Mouse (Mus musculus) urinary bladder, postnatal 36 days (tissue): ENCODE results near the gene Cyp3a13.
"Not testable (repeated sequence)": the region's sequence is repeated elsewhere in the genome, so short reads cannot be mapped to it uniquely, and the experiment has no call there.

ENCODE experiments used
- DNase-seq, 2 experiments: peaks; one replicate each; pipeline ENCODE4 v3.0.0; 2022; ENCODE audit warnings: low spot score in 2 of 2, mixed read lengths in 1 of 2

Cyp3a13 gene

DNA sequence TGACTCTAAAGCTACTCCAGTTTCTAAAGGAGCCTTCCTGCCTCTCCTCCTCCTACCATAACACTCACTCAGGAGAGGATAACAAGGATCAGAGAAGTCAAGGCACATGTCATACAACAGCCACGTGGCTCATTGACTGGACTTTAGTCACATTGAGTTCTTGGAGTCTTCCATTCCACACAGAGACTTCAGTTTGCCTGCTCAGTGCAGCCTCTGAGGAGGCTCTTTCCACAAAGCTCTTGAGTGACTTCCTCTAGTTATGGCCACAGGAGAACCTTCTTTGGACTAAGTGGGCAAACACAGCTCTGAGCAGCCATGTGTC lies 49.1 kb downstream of the Cyp3a13 start:
- DNase-seq = not testable (repeated sequence)

DNA sequence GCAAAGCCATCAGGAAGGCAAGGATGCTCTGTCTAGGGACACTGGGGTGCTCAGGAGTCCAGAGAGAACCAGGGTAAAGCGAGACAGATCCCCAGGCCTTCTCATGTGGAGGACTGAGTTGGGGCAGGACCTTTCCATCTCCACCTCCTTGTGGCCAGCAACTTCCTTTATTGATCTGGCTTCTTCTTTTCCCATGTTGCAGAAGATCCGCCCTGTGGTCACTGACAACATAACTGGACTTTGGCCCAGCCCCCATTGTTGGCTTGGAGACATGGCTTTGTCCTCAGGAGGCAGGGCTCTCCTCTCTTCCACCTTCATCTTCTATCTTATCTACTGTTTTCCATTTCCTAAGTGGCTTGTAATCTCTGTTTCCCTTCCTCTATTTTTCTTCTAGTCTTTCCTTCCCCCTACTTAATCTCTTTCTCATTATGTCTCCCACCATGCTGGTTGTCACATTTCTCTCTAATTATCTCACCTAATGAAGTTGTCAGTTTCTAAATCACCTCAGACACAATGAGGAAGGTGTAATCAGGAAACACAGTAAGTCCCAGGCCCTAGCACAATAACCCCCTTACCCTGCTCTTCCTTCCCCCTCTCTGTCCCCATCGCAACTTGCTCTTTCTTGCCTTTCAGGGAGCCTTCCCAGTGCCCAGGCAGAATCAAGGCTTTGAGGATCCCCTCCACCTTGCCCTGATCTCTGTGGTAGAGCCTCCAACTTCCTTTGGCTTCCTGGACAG lies 49.6 kb downstream of the Cyp3a13 start, which contains the start of gene Pilrb2:
TSS of gene Pilrb2 (minus strand) at position 172 of the 737 bp plus-strand sequence.
- not testable (repeated sequence) for DNase-seq

DNA sequence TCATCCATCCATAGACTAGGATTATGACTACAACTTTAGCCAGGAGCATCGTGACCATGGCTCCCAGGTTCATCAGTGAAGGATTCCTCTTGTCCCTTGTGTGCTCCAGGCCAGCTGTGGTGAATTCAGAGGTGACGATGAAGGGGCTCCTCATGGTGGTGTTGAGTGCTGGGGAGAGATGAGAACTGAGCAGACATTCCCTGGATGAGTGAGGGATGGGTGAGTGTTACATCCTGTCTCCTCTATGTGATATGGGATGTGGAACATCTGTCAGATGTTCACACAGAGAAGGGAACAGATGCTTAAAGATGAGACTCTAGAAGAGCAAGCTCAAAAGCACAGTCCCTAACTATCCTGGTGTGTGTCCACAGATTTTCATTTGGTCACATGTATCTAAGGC lies 52.8 kb downstream of the Cyp3a13 start:
- not testable (repeated sequence) for DNase-seq

DNA sequence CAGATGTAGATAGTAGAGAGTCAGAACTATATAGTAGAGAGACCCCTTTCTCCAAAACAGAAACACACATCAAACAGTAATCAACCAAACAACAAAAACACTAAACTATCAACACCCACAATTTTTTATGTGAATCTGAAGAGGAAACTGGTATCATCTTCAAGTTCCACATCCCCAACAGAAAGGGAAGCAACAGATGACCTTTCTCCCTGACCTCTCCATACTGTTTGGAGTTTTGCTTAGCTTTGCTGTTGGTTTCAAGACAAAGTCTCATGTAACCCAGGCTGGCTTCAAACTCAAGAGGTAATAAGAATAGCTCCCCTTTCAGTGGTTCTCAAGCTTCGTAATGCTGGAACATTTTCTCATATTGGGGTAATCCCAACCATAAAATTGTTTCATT lies 57.4 kb downstream of the Cyp3a13 start:
- not testable (repeated sequence) for DNase-seq

DNA sequence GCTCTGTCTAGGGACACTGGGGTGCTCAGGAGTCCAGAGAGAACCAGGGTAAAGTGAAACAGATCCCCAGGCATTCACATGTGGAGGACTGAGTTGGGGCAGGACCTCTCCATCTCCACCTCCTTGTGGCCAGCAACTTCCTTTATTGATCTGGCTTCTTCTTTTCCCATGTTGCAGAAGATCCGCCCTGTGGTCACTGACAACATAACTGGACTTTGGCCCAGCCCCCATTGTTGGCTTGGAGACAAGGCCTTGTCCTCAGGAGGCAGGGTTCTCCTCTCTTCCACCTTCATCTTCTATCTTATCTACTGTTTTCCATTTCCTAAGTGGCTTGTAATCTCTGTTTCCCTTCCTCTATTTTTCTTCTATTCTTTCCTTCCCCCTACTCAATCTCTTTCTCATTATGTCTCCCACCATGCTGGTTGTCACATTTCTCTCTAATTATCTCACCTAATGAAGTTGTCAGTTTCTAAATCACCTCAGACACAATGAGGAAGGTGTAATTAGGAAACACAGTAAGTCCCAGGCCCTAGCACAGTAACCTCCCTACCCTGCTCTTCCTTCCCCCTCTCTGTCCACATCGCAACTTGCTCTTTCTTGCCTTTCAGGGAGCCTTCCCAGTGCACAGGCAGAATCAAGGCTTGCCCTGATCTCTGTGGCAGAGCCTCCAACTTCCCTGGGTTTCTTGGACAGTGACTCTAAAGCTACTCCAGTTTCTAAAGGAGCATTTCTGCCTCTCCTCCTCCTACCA lies 63.3 kb downstream of the Cyp3a13 start, which contains the start of gene Pilrb1:
TSS of gene Pilrb1 (minus strand) at position 147 of the 751 bp plus-strand sequence.
- not testable (repeated sequence) for DNase-seq

DNA sequence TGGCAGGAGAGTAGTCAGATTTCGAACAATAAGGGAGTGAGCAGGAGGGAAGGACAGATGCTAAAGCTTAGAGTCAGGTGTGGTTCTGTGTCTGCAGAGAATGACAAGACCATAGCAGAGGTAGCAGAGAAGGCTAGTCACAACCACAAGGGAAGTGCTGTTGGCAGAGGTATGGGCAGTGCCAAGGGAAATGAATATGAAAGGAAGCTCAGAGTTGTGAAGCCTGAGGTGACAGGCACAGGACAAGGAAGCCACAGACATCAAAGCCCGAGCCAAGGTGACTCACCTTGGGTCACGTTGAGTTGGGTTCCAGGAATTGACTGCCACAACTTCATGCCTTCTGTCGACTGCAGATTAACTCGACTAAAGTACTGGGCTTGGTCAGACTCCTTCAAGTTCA lies 64.5 kb downstream of the Cyp3a13 start:
- DNase-seq = not testable (repeated sequence)

DNA sequence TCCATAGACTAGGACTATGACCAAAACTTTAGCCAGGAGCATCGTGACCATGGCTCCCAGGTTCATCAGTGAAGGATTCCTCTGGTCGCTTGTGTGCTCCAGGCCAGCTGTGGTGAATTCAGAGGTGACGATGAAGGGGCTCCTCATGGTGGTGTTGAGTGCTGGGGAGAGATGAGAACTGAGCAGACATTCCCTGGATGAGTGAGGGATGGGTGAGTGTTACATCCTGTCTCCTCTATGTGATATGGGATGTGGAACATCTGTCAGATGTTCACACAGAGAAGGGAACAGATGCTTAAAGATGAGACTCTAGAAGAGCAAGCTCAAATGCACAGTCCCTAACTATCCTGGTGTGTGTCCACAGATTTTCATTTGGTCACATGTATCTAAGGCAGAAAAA lies 66.5 kb downstream of the Cyp3a13 start:
- not testable (repeated sequence) for DNase-seq

DNA sequence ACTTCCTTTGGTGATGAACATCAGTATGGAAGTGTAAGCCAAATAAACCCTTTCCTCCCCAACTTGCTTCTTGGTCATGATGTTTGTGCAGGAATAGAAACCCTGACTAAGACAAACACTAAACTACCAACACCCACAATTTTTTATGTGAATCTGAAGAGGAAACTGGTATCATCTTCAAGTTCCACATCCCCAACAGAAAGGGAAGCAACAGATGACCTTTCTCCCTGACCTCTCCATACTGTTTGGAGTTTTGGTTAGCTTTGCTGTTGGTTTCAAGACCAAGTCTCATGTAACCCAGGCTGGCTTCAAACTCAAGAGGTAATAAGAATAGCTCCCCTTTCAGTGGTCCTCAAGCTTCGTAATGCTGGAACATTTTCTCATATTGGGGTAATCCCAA lies 71.1 kb downstream of the Cyp3a13 start:
- DNase-seq = not testable (repeated sequence)
